Mouse (Mus musculus) cortical plate, adult 2 months (tissue): ENCODE measurements around the gene Olfr1394. TPM values are rescaled to one million over a fixed set of nuclear protein-coding genes. Genes with fewer than 3 reads are reported as not detected.
A peak's percentile ranks its signal among the peaks of the same experiment; 100 is the strongest.

Source experiments
- H3K27ac ChIP-seq: fragments of 200-500 bp; 2 replicates; pipeline ENCODE4 v1.5.1; 2012; ENCODE audit warnings: low read length, control low read depth, inconsistent platforms; ENCODE audit not compliant: insufficient read depth
- H3K4me1 ChIP-seq: fragments of 200-500 bp; 2 replicates; pipeline ENCODE4 v1.6.1; 2011; ENCODE audit warnings: low read length; ENCODE audit not compliant: control insufficient read depth, insufficient read depth
- H3K4me3 ChIP-seq: fragments of 200-500 bp; 2 replicates; pipeline ENCODE4 v1.5.1; 2011; ENCODE audit warnings: mild to moderate bottlenecking, low read length, control low read depth; ENCODE audit not compliant: insufficient read depth
- CTCF ChIP-seq: fragments of 200-500 bp; IDR thresholded peaks from 2 replicates; pipeline ENCODE4 v1.5.1; 2011; ENCODE audit warnings: mild to moderate bottlenecking, control low read depth, low read length; ENCODE audit not compliant: insufficient read depth; ENCODE audit errors: extremely low read depth
- POLR2A ChIP-seq: fragments of 200-500 bp; IDR thresholded peaks from 2 replicates; pipeline ENCODE4 v1.6.1; 2011; ENCODE audit warnings: mild to moderate bottlenecking, low read length, control low read depth; ENCODE audit not compliant: insufficient read depth; ENCODE audit errors: extremely low read depth
- polyA plus RNA-seq: library from polyadenylated mRNA; depleted of rRNA; stranded (reverse); fragments of >200 nt; gene quantifications from 2 replicates; pipeline ENCODE4 v1.2.3, GENCODE M21; 2012; rRNA removed

The Olfr1394 gene
- polyA plus RNA-seq, 1 experiment, result not detected

GRCm38 (mm10) chr11:49203129-49203768 is 49.1 kb downstream of the Olfr1394 start, which contains the start of gene Zfp62:
TSS of gene Zfp62 (plus strand) at chr11:49203292.
- peak within 1 kb of the TSS; percentile 98 for H3K4me3 ChIP-seq
- peak within 1 kb of the TSS; percentile 96 for H3K27ac ChIP-seq
- H3K4me1 ChIP-seq, result 0 out of 2 replicates have a peak, but pooled peaks cover 1% of the 10 kb centered on the region
- TF ChIP-seq POLR2A, result peak; percentile 74
- TF ChIP-seq CTCF, result no peak

GRCm38 (mm10) chr11:49203771-49204497 is 49.8 kb downstream of the Olfr1394 start:
- peak overlapping the region; percentile 96 for H3K27ac ChIP-seq
- TF ChIP-seq CTCF (no peak), POLR2A (no peak)
- 0 out of 2 replicates have a peak, but pooled peaks cover 1% of the 10 kb centered on the region for H3K4me1 ChIP-seq
- peak overlapping the region; percentile 98 for H3K4me3 ChIP-seq

- Histone ChIP-seq H3K4me1 (peaks cover 1% of the 10 kb centered on the region; the same call in 1 of the 2 replicates), H3K27ac (no peak overlapping the region), H3K4me3 (no peak overlapping the region)
- TF ChIP-seq POLR2A (no peak), CTCF (no peak)
These were observed 51.0 kb downstream of the Olfr1394 start for GRCm38 (mm10) chr11:49205080-49205590.

- H3K4me1 ChIP-seq, result peaks cover 3% of the 10 kb centered on the region
- no peak for TF ChIP-seq POLR2A
- TF ChIP-seq CTCF, result no peak
- H3K27ac ChIP-seq, result no peak overlapping the region
- no peak overlapping the region for H3K4me3 ChIP-seq
These were observed 53.3 kb downstream of the Olfr1394 start for GRCm38 (mm10) chr11:49207495-49207894.

Other genes starting within 250 kb of the Olfr1394 start
- 1.8 TPM in 2 replicates for gene Psme2b, start 208.2 kb upstream of the Olfr1394 start, polyA plus RNA-seq
- 0.06 and 0.10 TPM in 2 replicates for gene Olfr56, start 175.5 kb upstream of the Olfr1394 start, polyA plus RNA-seq
- 0.42 and 0.57 TPM in 2 replicates for gene 9930111J21Rik1, start 175.0 kb upstream of the Olfr1394 start, polyA plus RNA-seq
- 0.08 and 0.19 TPM in 2 replicates for gene Gm12185, start 162.2 kb upstream of the Olfr1394 start, polyA plus RNA-seq
- gene Tgtp1, start 160.2 kb upstream of the Olfr1394 start, polyA plus RNA-seq, result 1.0 and 1.6 TPM in 2 replicates
- gene 9930111J21Rik2, start 103.1 kb upstream of the Olfr1394 start, polyA plus RNA-seq, result 1.6 and 1.9 TPM in 2 replicates
- 1.4 and 2.4 TPM in 2 replicates for gene Tgtp2, start 90.2 kb upstream of the Olfr1394 start, polyA plus RNA-seq
- 1.6 and 2.3 TPM in 2 replicates for gene Ifi47, start 77.8 kb upstream of the Olfr1394 start, polyA plus RNA-seq
- gene Olfr1396, start 39.5 kb upstream of the Olfr1394 start, polyA plus RNA-seq, result not detected in 2 replicates
- 0.04 TPM in 1 of 2 replicates, not detected in the other for gene Olfr1395, start 12.1 kb upstream of the Olfr1394 start, polyA plus RNA-seq
- gene Btnl9, start 32.8 kb downstream of the Olfr1394 start, polyA plus RNA-seq, result 0.04 TPM in 1 of 2 replicates, not detected in the other
- gene Zfp62, start 48.9 kb downstream of the Olfr1394 start, polyA plus RNA-seq, result 22.1 and 25.0 TPM in 2 replicates
- gene Mgat1, start 89.8 kb downstream of the Olfr1394 start, polyA plus RNA-seq, result 68.1 and 73.7 TPM in 2 replicates
- 0.15 and 0.73 TPM in 2 replicates for gene Olfr1393, start 123.9 kb downstream of the Olfr1394 start, polyA plus RNA-seq
- gene Olfr1392, start 130.9 kb downstream of the Olfr1394 start, polyA plus RNA-seq, result 0.04 and 0.17 TPM in 2 replicates
- gene Olfr10, start 150.4 kb downstream of the Olfr1394 start, polyA plus RNA-seq, result not detected in 2 replicates
- gene Olfr1391, start 168.4 kb downstream of the Olfr1394 start, polyA plus RNA-seq, result not detected in 2 replicates
- not detected in 2 replicates for gene Olfr1390, start 180.8 kb downstream of the Olfr1394 start, polyA plus RNA-seq